Mouse (Mus musculus) cortical plate, adult 2 months (tissue): ENCODE results near the gene Susd1.

Source experiments
- CTCF ChIP-seq: fragments of 200-500 bp; IDR thresholded peaks from 2 replicates; pipeline ENCODE4 v1.5.1; 2011; ENCODE audit warnings: mild to moderate bottlenecking, control low read depth, low read length; ENCODE audit not compliant: insufficient read depth; ENCODE audit errors: extremely low read depth
- POLR2A ChIP-seq: fragments of 200-500 bp; IDR thresholded peaks from 2 replicates; pipeline ENCODE4 v1.6.1; 2011; ENCODE audit warnings: mild to moderate bottlenecking, low read length, control low read depth; ENCODE audit not compliant: insufficient read depth; ENCODE audit errors: extremely low read depth

DNA sequence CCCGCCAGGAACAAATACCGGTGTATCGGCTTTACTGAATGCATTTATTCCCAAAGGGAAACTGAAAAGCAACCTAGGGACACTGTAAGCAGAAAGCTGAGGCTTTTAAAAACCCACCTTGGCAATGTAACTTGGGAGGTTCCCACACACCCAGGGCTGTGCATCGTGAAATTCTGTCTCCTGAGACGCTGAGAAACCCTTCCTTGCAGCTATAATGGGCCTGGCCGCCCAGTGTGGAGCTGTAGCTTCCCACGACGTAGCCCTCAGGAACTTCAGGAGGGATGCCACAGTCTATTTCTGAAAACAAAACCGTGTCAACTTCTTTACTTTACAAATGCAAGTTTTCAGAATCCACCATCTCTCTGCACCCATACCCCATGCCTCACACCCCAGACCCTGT lies 27.3 kb downstream of the Susd1 start:
- TF ChIP-seq CTCF, result no peak
- TF ChIP-seq POLR2A, result no peak
